Mouse (Mus musculus) cerebellum, adult 2 months (tissue): Measurements from ENCODE around the gene Dennd6a.

Experiments used
- CTCF ChIP-seq: fragments of 200-500 bp; IDR thresholded peaks from 2 replicates; pipeline ENCODE4 v1.5.1; 2011; ENCODE audit warnings: low read depth, mild to moderate bottlenecking, control low read depth, low read length, moderate library complexity, borderline replicate concordance; ENCODE audit not compliant: insufficient read depth
- POLR2A ChIP-seq: fragments of 200-500 bp; IDR thresholded peaks from 2 replicates; pipeline ENCODE4 v1.6.1; 2011; ENCODE audit warnings: low read length, control low read depth, borderline replicate concordance; ENCODE audit not compliant: insufficient read depth

DNA sequence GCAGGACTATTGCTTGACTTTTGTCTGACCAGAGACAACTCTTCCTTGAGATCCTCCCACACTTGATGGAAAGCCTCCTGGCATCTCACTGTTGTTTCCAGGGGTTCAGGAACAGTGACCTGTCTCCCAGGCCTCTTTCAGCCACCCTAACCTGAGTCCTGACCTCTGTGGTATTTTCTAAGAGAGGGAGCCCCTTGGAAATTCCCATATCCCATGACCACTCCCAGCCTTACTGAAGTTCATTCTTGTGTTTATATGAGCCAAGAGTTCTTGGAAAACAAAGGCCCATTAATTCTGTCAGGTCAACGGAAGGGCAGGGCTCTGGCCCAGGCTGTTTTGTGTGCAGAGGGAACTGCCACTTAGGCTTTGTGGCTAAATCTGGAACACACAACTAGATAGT is 16.1 kb upstream of the Dennd6a start:
- TF ChIP-seq CTCF (no peak), POLR2A (no peak)
